Mouse (Mus musculus) megakaryocyte, embryonic 14.5 days (primary cell): Measurements from ENCODE around the gene Pja2. TPM values are rescaled to one million over a fixed set of nuclear protein-coding genes. Genes with fewer than 3 reads are reported as not detected.
"Not testable (repeated sequence)": the region's sequence is repeated elsewhere in the genome, so short reads cannot be mapped to it uniquely, and the experiment has no call there.

Source experiments
- H3K27me3 ChIP-seq: replicated peaks from 2 replicates; pipeline ENCODE3; 2012; ENCODE audit warnings: inconsistent platforms
- H3K36me3 ChIP-seq: replicated peaks from 2 replicates; pipeline ENCODE3; 2012; ENCODE audit warnings: low read length, inconsistent platforms, mixed read lengths
- H3K4me1 ChIP-seq: 2 replicates; pipeline ENCODE4 v1.6.1; 2012; ENCODE audit warnings: inconsistent platforms
- H3K4me3 ChIP-seq: replicated peaks from 2 replicates; pipeline ENCODE3; 2012; ENCODE audit warnings: moderate library complexity, mild to moderate bottlenecking, inconsistent platforms
- H3K9me3 ChIP-seq: 2 replicates; pipeline ENCODE4 v1.6.1; 2012; ENCODE audit warnings: inconsistent platforms
- FLI1 ChIP-seq: IDR thresholded peaks from 2 replicates; pipeline ENCODE4 v1.6.1; 2012; ENCODE audit warnings: low read length, inconsistent platforms, mixed read lengths
- GATA1 ChIP-seq: IDR thresholded peaks from 3 replicates; pipeline ENCODE4 v1.6.1; 2012; ENCODE audit warnings: mixed read lengths, low read length, inconsistent platforms, borderline replicate concordance
- polyA plus RNA-seq: library from polyadenylated mRNA; stranded (reverse); fragments of >175 nt; gene quantifications from 2 replicates; pipeline ENCODE4 v1.2.3, GENCODE M21; 2012; ENCODE audit warnings: low replicate concordance; ENCODE audit not compliant: insufficient read depth

The Pja2 gene
- polyA plus RNA-seq, 1 experiment = 1.4 TPM

- H3K9me3 ChIP-seq = no peaks in the 10 kb centered on the region
- H3K36me3 ChIP-seq = peaks cover 99% of the 10 kb centered on the region
- no peaks in the 10 kb centered on the region for H3K27me3 ChIP-seq
- H3K4me1 ChIP-seq = no peaks in the 10 kb centered on the region
- no peak for TF ChIP-seq GATA1
- no peak for TF ChIP-seq FLI1
- H3K4me3 ChIP-seq = no peak overlapping the region
Measured at GRCm38 (mm10) chr17:64288000-64288399, 43.7 kb downstream of the Pja2 start.

- TF ChIP-seq FLI1 (no peak), GATA1 (no peak)
- H3K9me3 ChIP-seq = no peaks in the 10 kb centered on the region
- H3K27me3 ChIP-seq = no peaks in the 10 kb centered on the region
- no peaks in the 10 kb centered on the region for H3K4me1 ChIP-seq
- H3K36me3 ChIP-seq = peaks cover 96% of the 10 kb centered on the region
- H3K4me3 ChIP-seq = no peak overlapping the region
Measured at GRCm38 (mm10) chr17:64286836-64287235, 44.9 kb downstream of the Pja2 start.

DNA sequence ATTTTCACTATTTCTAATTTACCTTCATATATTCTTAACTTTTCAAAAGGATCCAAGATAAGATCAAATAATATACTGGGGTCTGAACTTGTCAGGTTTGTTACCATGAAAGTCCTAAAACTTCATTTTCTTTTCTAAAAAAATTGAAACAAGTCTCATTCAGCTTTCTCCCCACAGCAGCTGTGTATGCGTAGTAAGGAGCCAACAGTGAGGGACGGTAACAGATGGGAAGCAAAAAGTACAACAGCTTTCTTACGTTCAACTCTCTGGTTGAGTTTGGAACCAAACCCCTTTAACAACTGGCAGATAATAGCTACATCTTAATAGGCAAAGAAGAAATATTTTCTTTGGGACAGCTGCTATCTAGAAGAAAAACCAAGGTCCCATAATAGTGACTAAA is 50.3 kb downstream of the Pja2 start:
- not testable (repeated sequence) for H3K9me3 ChIP-seq, H3K27me3 ChIP-seq, H3K4me3 ChIP-seq, H3K4me1 ChIP-seq
- peaks cover 86% of the 10 kb centered on the region for H3K36me3 ChIP-seq

DNA sequence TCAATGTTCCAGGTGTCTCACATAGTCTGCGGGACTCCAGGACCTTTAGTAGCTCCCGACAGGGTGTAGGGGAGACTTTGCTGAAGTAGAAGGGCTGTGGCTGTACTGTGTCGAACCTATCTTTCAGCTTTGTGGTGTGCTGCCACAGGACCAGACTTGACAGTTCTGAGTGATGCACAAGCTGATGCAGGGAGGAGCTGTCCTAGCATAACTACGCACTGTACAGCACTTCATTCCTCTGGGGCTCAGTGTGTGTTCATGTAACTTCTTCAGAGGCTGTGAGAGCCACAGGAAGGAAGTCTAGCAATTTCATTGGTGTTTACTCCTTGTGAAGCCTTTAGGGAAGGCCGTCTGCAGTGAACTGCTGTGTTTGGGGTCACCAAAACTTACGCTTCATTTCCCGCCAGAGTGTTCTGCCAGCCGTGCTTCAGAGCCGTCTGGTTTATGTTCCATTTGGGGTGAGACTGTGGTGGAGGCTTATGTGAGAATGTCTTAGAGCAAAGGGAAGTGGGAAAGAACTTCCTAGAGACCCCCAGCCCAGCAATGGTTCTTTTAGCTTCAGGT is 54.0 kb downstream of the Pja2 start:
- no peaks in the 10 kb centered on the region for H3K27me3 ChIP-seq
- no peaks in the 10 kb centered on the region for H3K9me3 ChIP-seq
- H3K4me1 ChIP-seq = no peaks in the 10 kb centered on the region
- peaks cover 58% of the 10 kb centered on the region for H3K36me3 ChIP-seq
- no peak overlapping the region for H3K4me3 ChIP-seq
- no peak for TF ChIP-seq FLI1
- no peak for TF ChIP-seq GATA1

- Histone ChIP-seq H3K4me3 (no peak overlapping the region), H3K36me3 (peaks cover 52% of the 10 kb centered on the region), H3K9me3 (no peaks in the 10 kb centered on the region), H3K4me1 (no peaks in the 10 kb centered on the region), H3K27me3 (no peaks in the 10 kb centered on the region)
- TF ChIP-seq GATA1 = no peak
- TF ChIP-seq FLI1 = no peak
Measured at GRCm38 (mm10) chr17:64276666-64277065, 55.0 kb downstream of the Pja2 start.

DNA sequence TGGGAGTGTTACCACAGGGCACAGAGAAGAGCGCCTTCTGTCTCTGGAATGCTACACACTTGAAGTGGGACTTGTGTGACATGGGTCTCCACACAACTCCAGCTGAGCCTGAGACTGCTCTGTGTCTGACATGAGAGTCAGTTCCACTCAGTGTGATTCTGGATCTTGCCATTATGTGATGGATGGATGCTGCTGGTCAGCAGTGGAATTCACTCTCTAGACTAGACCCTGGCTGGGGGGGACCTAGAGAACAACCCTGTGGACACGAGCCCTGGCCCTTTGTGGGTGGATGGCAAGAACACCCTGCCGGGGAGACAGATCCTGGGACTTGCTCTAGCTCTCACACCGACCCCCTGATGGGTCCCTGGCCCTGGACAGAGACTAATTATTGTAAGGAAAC is 56.5 kb downstream of the Pja2 start:
- peaks cover 45% of the 10 kb centered on the region for H3K36me3 ChIP-seq
- TF ChIP-seq GATA1 (no peak), FLI1 (no peak)
- H3K4me1 ChIP-seq = no peaks in the 10 kb centered on the region

GRCm38 (mm10) chr17:64274341-64275105 is 57.2 kb downstream of the Pja2 start:
- Histone ChIP-seq H3K36me3 (peaks cover 38% of the 10 kb centered on the region), H3K27me3 (no peaks in the 10 kb centered on the region), H3K9me3 (no peaks in the 10 kb centered on the region), H3K4me3 (no peak overlapping the region), H3K4me1 (no peaks in the 10 kb centered on the region)
- TF ChIP-seq FLI1 = no peak
- TF ChIP-seq GATA1 = no peak

More for the DNA sequence above, 56.5 kb downstream of the Pja2 start:
- H3K27me3 ChIP-seq = no peaks in the 10 kb centered on the region
- no peak overlapping the region for H3K4me3 ChIP-seq
- H3K9me3 ChIP-seq = no peaks in the 10 kb centered on the region

- Histone ChIP-seq H3K4me3 (no peak overlapping the region), H3K27me3 (no peaks in the 10 kb centered on the region), H3K9me3 (peaks cover 45% of the 10 kb centered on the region), H3K4me1 (no peaks in the 10 kb centered on the region), H3K36me3 (no peaks in the 10 kb centered on the region)
- TF ChIP-seq FLI1 (no peak), GATA1 (no peak)
Measured at GRCm38 (mm10) chr17:64260571-64260970, 71.1 kb downstream of the Pja2 start.

- no peak overlapping the region for H3K4me3 ChIP-seq
- no peaks in the 10 kb centered on the region for H3K36me3 ChIP-seq
- TF ChIP-seq FLI1 = no peak
- TF ChIP-seq GATA1 = no peak
- peaks cover 36% of the 10 kb centered on the region for H3K9me3 ChIP-seq
- H3K4me1 ChIP-seq = no peaks in the 10 kb centered on the region
- peaks cover 2% of the 10 kb centered on the region for H3K27me3 ChIP-seq
Measured at GRCm38 (mm10) chr17:64248246-64248645, 83.5 kb downstream of the Pja2 start.

GRCm38 (mm10) chr17:64242898-64243297 is 88.8 kb downstream of the Pja2 start:
- Histone ChIP-seq H3K4me1 (no peaks in the 10 kb centered on the region), H3K9me3 (peaks cover 5% of the 10 kb centered on the region), H3K27me3 (no peaks in the 10 kb centered on the region), H3K4me3 (no peak overlapping the region), H3K36me3 (no peaks in the 10 kb centered on the region)
- no peak for TF ChIP-seq FLI1
- TF ChIP-seq GATA1 = no peak

- no peaks in the 10 kb centered on the region for H3K9me3 ChIP-seq
- H3K27me3 ChIP-seq = peaks cover 3% of the 10 kb centered on the region
- H3K4me3 ChIP-seq = no peak overlapping the region
- no peaks in the 10 kb centered on the region for H3K36me3 ChIP-seq
- TF ChIP-seq FLI1 (no peak), GATA1 (no peak)
- H3K4me1 ChIP-seq = no peaks in the 10 kb centered on the region
Measured at GRCm38 (mm10) chr17:64242310-64242859, 89.3 kb downstream of the Pja2 start.
